Mouse (Mus musculus) lung, embryonic 14.5 days (tissue): ENCODE measurements around the gene Tmem270. TPM values are rescaled to one million over a fixed set of nuclear protein-coding genes. Genes with fewer than 3 reads are reported as not detected.
A peak's percentile ranks its signal among the peaks of the same experiment; 100 is the strongest.

Experiments
- ATAC-seq: fragments of 200-750 bp; cut with Nextera tagmentation; 2 replicates; pipeline ENCODE4 v1.8.0; 2017; ENCODE audit warnings: mild to moderate bottlenecking, moderate TSS enrichment, moderate library complexity; ENCODE audit not compliant: insufficient read depth
- DNase-seq: peaks from one replicate; pipeline ENCODE4 v3.0.0-alpha.2; 2015
- H3K27ac ChIP-seq: fragments of 300-500 bp; sonication (generic); 2 replicates; pipeline ENCODE4 v1.5.1; 2014; ENCODE audit warnings: low read depth, mild to moderate bottlenecking, moderate library complexity
- H3K27me3 ChIP-seq: fragments of 300-500 bp; sonication (generic); 2 replicates; pipeline ENCODE4 v1.6.1; 2014; ENCODE audit warnings: low read length, control low read depth; ENCODE audit not compliant: insufficient read depth
- H3K36me3 ChIP-seq: fragments of 300-500 bp; sonication (generic); 2 replicates; pipeline ENCODE4 v1.6.1; 2014; ENCODE audit warnings: control low read depth; ENCODE audit not compliant: insufficient read depth
- H3K4me1 ChIP-seq: fragments of 300-500 bp; sonication (generic); 2 replicates; pipeline ENCODE4 v1.6.1; 2014; ENCODE audit warnings: antibody characterized with exemption, control low read depth; ENCODE audit not compliant: insufficient read depth
- H3K4me2 ChIP-seq: fragments of 300-500 bp; sonication (generic); 2 replicates; pipeline ENCODE4 v1.6.1; 2014; ENCODE audit warnings: mild to moderate bottlenecking
- H3K4me3 ChIP-seq: fragments of 300-500 bp; sonication (generic); 2 replicates; pipeline ENCODE4 v1.5.1; 2014; ENCODE audit warnings: low read depth, low read length
- H3K9ac ChIP-seq: fragments of 300-500 bp; sonication (generic); 2 replicates; pipeline ENCODE4 v1.6.1; 2014
- H3K9me3 ChIP-seq: fragments of 300-500 bp; sonication (generic); 2 replicates; pipeline ENCODE4 v1.6.1; 2016; ENCODE audit warnings: low read depth, low read length, control low read depth
- CTCF ChIP-seq: IDR thresholded peaks from 2 replicates; pipeline ENCODE4 v1.5.1; 2016; ENCODE audit warnings: antibody characterized with exemption, low read depth
- WGBS: fragments of 180-500 bp; shearing (Covaris S2); extraction: QIAGEN DNeasy Blood & Tissue Kit; methylation state at CpG from one replicate; pipeline ENCODE4 v1.1.7; 2014; 5-methylcytosine and 5-hydroxymethylcytosine counted together
- polyA plus RNA-seq: library from polyadenylated mRNA; unstranded; fragments of >200 nt; fragmentation: Nextera tagmentation; extraction: Ambion mirVana; gene quantifications from 2 replicates; pipeline ENCODE4 v1.2.1, GENCODE M21; 2014

Gene Tmem270
- polyA plus RNA-seq, 1 experiment from 2014 or later: not detected

- DNase-seq: peak; percentile 91
- H3K4me2 ChIP-seq: peak overlapping the region; percentile 20; the same call in 1 of the 2 replicates
- H3K27me3 ChIP-seq: no peaks in the 10 kb centered on the region
- H3K27ac ChIP-seq: peak overlapping the region; percentile 85; the same call in 1 of the 2 replicates
- TF ChIP-seq CTCF: no peak
- H3K4me3 ChIP-seq: no peak overlapping the region
- WGBS: 35% methylated on average over 6 of the region's 6 CpGs
- no peaks in the 10 kb centered on the region for H3K9me3 ChIP-seq
- H3K4me1 ChIP-seq: peaks cover 13% of the 10 kb centered on the region; the same call in 1 of the 2 replicates
- H3K9ac ChIP-seq: no peak overlapping the region
- peak; percentile 86 for ATAC-seq
- no peaks in the 10 kb centered on the region for H3K36me3 ChIP-seq
Observed at GRCm38 (mm10) chr5:134890601-134891054, 15.9 kb downstream of the Tmem270 start.

GRCm38 (mm10) chr5:134888505-134888904, 18.0 kb downstream of the Tmem270 start:
- ATAC-seq (no peak), DNase-seq (no peak)
- no peaks in the 10 kb centered on the region for H3K9me3 ChIP-seq
- H3K9ac ChIP-seq: no peak overlapping the region
- H3K36me3 ChIP-seq: no peaks in the 10 kb centered on the region
- H3K4me2 ChIP-seq: no peak overlapping the region
- peaks cover 7% of the 10 kb centered on the region; the same call in 1 of the 2 replicates for H3K4me1 ChIP-seq
- no peak for TF ChIP-seq CTCF
- no peak overlapping the region for H3K4me3 ChIP-seq
- no peaks in the 10 kb centered on the region for H3K27me3 ChIP-seq
- 76% methylated on average over 7 of the region's 7 CpGs for WGBS
- no peak overlapping the region for H3K27ac ChIP-seq

- H3K9me3 ChIP-seq: no peaks in the 10 kb centered on the region
- peaks cover 7% of the 10 kb centered on the region; the same call in 1 of the 2 replicates for H3K4me1 ChIP-seq
- no peaks in the 10 kb centered on the region for H3K36me3 ChIP-seq
- H3K9ac ChIP-seq: no peak overlapping the region
- H3K4me3 ChIP-seq: no peak overlapping the region
- 53% methylated on average over 18 of the region's 18 CpGs for WGBS
- H3K27me3 ChIP-seq: no peaks in the 10 kb centered on the region
- peak overlapping the region; percentile 61; the same call in 1 of the 2 replicates for H3K27ac ChIP-seq
- DNase-seq (peak; percentile 63), ATAC-seq (no peak)
- H3K4me2 ChIP-seq: no peak overlapping the region
- no peak for TF ChIP-seq CTCF
Observed at GRCm38 (mm10) chr5:134887447-134888335, 18.8 kb downstream of the Tmem270 start.

- no peaks in the 10 kb centered on the region for H3K4me1 ChIP-seq
- TF ChIP-seq CTCF: no peak
- no peak overlapping the region for H3K27ac ChIP-seq
- H3K9ac ChIP-seq: no peak overlapping the region
- no peaks in the 10 kb centered on the region for H3K9me3 ChIP-seq
- DNase-seq (no peak), ATAC-seq (no peak)
- no peak overlapping the region for H3K4me2 ChIP-seq
- no peaks in the 10 kb centered on the region for H3K27me3 ChIP-seq
- H3K4me3 ChIP-seq: no peak overlapping the region
- 66% methylated on average over 3 of the region's 3 CpGs for whole genome bisulfite sequencing
- H3K36me3 ChIP-seq: no peaks in the 10 kb centered on the region
Observed at GRCm38 (mm10) chr5:134883077-134883476, 23.5 kb downstream of the Tmem270 start.

GRCm38 (mm10) chr5:134876801-134877200, 29.7 kb downstream of the Tmem270 start:
- H3K4me3 ChIP-seq: no peak overlapping the region
- H3K4me2 ChIP-seq: no peak overlapping the region
- peak; percentile 14; the same call in 1 of the 2 replicates for ATAC-seq
- H3K27ac ChIP-seq: no peak overlapping the region; the same call in 1 of the 2 replicates
- H3K27me3 ChIP-seq: no peaks in the 10 kb centered on the region
- no peak overlapping the region for H3K9ac ChIP-seq
- H3K36me3 ChIP-seq: no peaks in the 10 kb centered on the region
- H3K9me3 ChIP-seq: no peaks in the 10 kb centered on the region
- peak; percentile 43 for DNase-seq
- 41% methylated on average over 10 of the region's 10 CpGs for WGBS
- no peak for TF ChIP-seq CTCF
- H3K4me1 ChIP-seq: peaks cover 7% of the 10 kb centered on the region; the same call in 1 of the 2 replicates

GRCm38 (mm10) chr5:134875245-134875644, 31.3 kb downstream of the Tmem270 start:
- Histone ChIP-seq H3K9ac (no peak overlapping the region), H3K27ac (no peak overlapping the region), H3K4me2 (no peak overlapping the region), H3K36me3 (no peaks in the 10 kb centered on the region), H3K27me3 (no peaks in the 10 kb centered on the region), H3K4me3 (no peak overlapping the region), H3K9me3 (no peaks in the 10 kb centered on the region), H3K4me1 (peaks cover 7% of the 10 kb centered on the region; the same call in 1 of the 2 replicates)
- TF ChIP-seq CTCF: no peak
- WGBS: 89% methylated on average over 5 of the region's 5 CpGs
- ATAC-seq: no peak
- DNase-seq: no peak
